Mouse (Mus musculus): ENCODE results near the gene Gstt2. TPM values are rescaled to one million over a fixed set of nuclear protein-coding genes. Genes with fewer than 3 reads are reported as not detected.

Gene Gstt2
- polyA plus RNA-seq, 1 experiment from 2014 or later: 16.2 TPM

GRCm38 (mm10) chr10:75856976-75857375, 19.8 kb upstream of the Gstt2 start:
- 73% methylated on average over 3 of the region's 3 CpGs for WGBS
- ATAC-seq (replicated peaks; ENCODE audit: extremely low read depth, insufficient read depth, low FRiP score): no peak
- Histone ChIP-seq H3K4me3 (ENCODE audit: low read length) (no peak overlapping the region), H3K4me1 (ENCODE audit: control insufficient read depth, insufficient read depth, low read length) (peaks cover 26% of the 10 kb centered on the region), H3K27ac (ENCODE audit: low read length) (no peak overlapping the region), H3K9me3 (replicated peaks; ENCODE audit: control insufficient read depth, low read length) (no peaks in the 10 kb centered on the region), H3K27me3 (ENCODE audit: control insufficient read depth, insufficient read depth, low read length) (no peaks in the 10 kb centered on the region), H3K4me2 (ENCODE audit: low read depth, low read length) (no peak overlapping the region), H3K36me3 (ENCODE audit: control insufficient read depth, insufficient read depth) (peaks cover 14% of the 10 kb centered on the region), H3K9ac (ENCODE audit: low read length) (no peak overlapping the region)

- no peaks in the 10 kb centered on the region for H3K9me3 ChIP-seq (replicated peaks; ENCODE audit: control insufficient read depth, low read length)
- H3K27ac ChIP-seq (ENCODE audit: low read length): no peak overlapping the region
- ATAC-seq (replicated peaks; ENCODE audit: extremely low read depth, insufficient read depth, low FRiP score): no peak
- no peak overlapping the region for H3K4me3 ChIP-seq (ENCODE audit: low read length)
- WGBS: 78% methylated on average over 11 of the region's 11 CpGs
- H3K9ac ChIP-seq (ENCODE audit: low read length): no peak overlapping the region
- H3K4me1 ChIP-seq (ENCODE audit: control insufficient read depth, insufficient read depth, low read length): peaks cover 25% of the 10 kb centered on the region
- peaks cover 14% of the 10 kb centered on the region for H3K36me3 ChIP-seq (ENCODE audit: control insufficient read depth, insufficient read depth)
- no peaks in the 10 kb centered on the region for H3K27me3 ChIP-seq (ENCODE audit: control insufficient read depth, insufficient read depth, low read length)
- H3K4me2 ChIP-seq (ENCODE audit: low read depth, low read length): no peak overlapping the region
Measured at GRCm38 (mm10) chr10:75856155-75856907, 19.1 kb upstream of the Gstt2 start.

- H3K9ac ChIP-seq (ENCODE audit: low read length): no peak overlapping the region
- no peaks in the 10 kb centered on the region for H3K27me3 ChIP-seq (ENCODE audit: control insufficient read depth, insufficient read depth, low read length)
- WGBS: 86% methylated on average over 15 of the region's 15 CpGs
- H3K4me1 ChIP-seq (ENCODE audit: control insufficient read depth, insufficient read depth, low read length): peaks cover 16% of the 10 kb centered on the region
- H3K4me3 ChIP-seq (ENCODE audit: low read length): no peak overlapping the region
- H3K9me3 ChIP-seq (replicated peaks; ENCODE audit: control insufficient read depth, low read length): no peaks in the 10 kb centered on the region
- no peak overlapping the region for H3K27ac ChIP-seq (ENCODE audit: low read length)
- H3K36me3 ChIP-seq (ENCODE audit: control insufficient read depth, insufficient read depth): peaks cover 14% of the 10 kb centered on the region
- no peak for ATAC-seq (replicated peaks; ENCODE audit: extremely low read depth, insufficient read depth, low FRiP score)
- no peak overlapping the region for H3K4me2 ChIP-seq (ENCODE audit: low read depth, low read length)
Measured at GRCm38 (mm10) chr10:75855416-75855981, 18.3 kb upstream of the Gstt2 start.

GRCm38 (mm10) chr10:75854791-75855190, 17.6 kb upstream of the Gstt2 start:
- Histone ChIP-seq H3K36me3 (ENCODE audit: control insufficient read depth, insufficient read depth) (peaks cover 14% of the 10 kb centered on the region), H3K9ac (ENCODE audit: low read length) (no peak overlapping the region), H3K9me3 (replicated peaks; ENCODE audit: control insufficient read depth, low read length) (no peaks in the 10 kb centered on the region), H3K4me3 (ENCODE audit: low read length) (no peak overlapping the region), H3K27me3 (ENCODE audit: control insufficient read depth, insufficient read depth, low read length) (no peaks in the 10 kb centered on the region), H3K4me1 (ENCODE audit: control insufficient read depth, insufficient read depth, low read length) (peaks cover 13% of the 10 kb centered on the region), H3K27ac (ENCODE audit: low read length) (no peak overlapping the region), H3K4me2 (ENCODE audit: low read depth, low read length) (no peak overlapping the region)
- WGBS: 62% methylated on average over 6 of the region's 6 CpGs
- ATAC-seq (replicated peaks; ENCODE audit: extremely low read depth, insufficient read depth, low FRiP score): no peak

GRCm38 (mm10) chr10:75854096-75854495, 16.9 kb upstream of the Gstt2 start:
- H3K36me3 ChIP-seq (ENCODE audit: control insufficient read depth, insufficient read depth): peaks cover 14% of the 10 kb centered on the region
- WGBS: 36% methylated on average over 5 of the region's 5 CpGs
- no peaks in the 10 kb centered on the region for H3K27me3 ChIP-seq (ENCODE audit: control insufficient read depth, insufficient read depth, low read length)
- H3K4me3 ChIP-seq (ENCODE audit: low read length): no peak overlapping the region
- H3K27ac ChIP-seq (ENCODE audit: low read length): no peak overlapping the region
- H3K9me3 ChIP-seq (replicated peaks; ENCODE audit: control insufficient read depth, low read length): no peaks in the 10 kb centered on the region
- no peak for ATAC-seq (replicated peaks; ENCODE audit: extremely low read depth, insufficient read depth, low FRiP score)
- H3K4me2 ChIP-seq (ENCODE audit: low read depth, low read length): no peak overlapping the region
- H3K4me1 ChIP-seq (ENCODE audit: control insufficient read depth, insufficient read depth, low read length): peaks cover 11% of the 10 kb centered on the region
- H3K9ac ChIP-seq (ENCODE audit: low read length): no peak overlapping the region

- 25% methylated on average over 10 of the region's 10 CpGs for WGBS
- no peak overlapping the region for H3K4me3 ChIP-seq (ENCODE audit: low read length)
- H3K4me1 ChIP-seq (ENCODE audit: control insufficient read depth, insufficient read depth, low read length): peaks cover 5% of the 10 kb centered on the region
- no peak for ATAC-seq (replicated peaks; ENCODE audit: extremely low read depth, insufficient read depth, low FRiP score)
- no peak overlapping the region for H3K9ac ChIP-seq (ENCODE audit: low read length)
- H3K27me3 ChIP-seq (ENCODE audit: control insufficient read depth, insufficient read depth, low read length): no peaks in the 10 kb centered on the region
- H3K27ac ChIP-seq (ENCODE audit: low read length): no peak overlapping the region
- H3K9me3 ChIP-seq (replicated peaks; ENCODE audit: control insufficient read depth, low read length): no peaks in the 10 kb centered on the region
- H3K36me3 ChIP-seq (ENCODE audit: control insufficient read depth, insufficient read depth): peaks cover 13% of the 10 kb centered on the region
- H3K4me2 ChIP-seq (ENCODE audit: low read depth, low read length): no peak overlapping the region
Measured at GRCm38 (mm10) chr10:75853452-75853851, 16.2 kb upstream of the Gstt2 start.

GRCm38 (mm10) chr10:75852539-75853125, 15.4 kb upstream of the Gstt2 start:
- H3K36me3 ChIP-seq (ENCODE audit: control insufficient read depth, insufficient read depth): peaks cover 6% of the 10 kb centered on the region; the same call in 1 of the 2 replicates
- no peak overlapping the region for H3K4me2 ChIP-seq (ENCODE audit: low read depth, low read length)
- ATAC-seq (replicated peaks; ENCODE audit: extremely low read depth, insufficient read depth, low FRiP score): no peak
- no peak overlapping the region for H3K9ac ChIP-seq (ENCODE audit: low read length)
- H3K4me1 ChIP-seq (ENCODE audit: control insufficient read depth, insufficient read depth, low read length): no peaks in the 10 kb centered on the region
- H3K27me3 ChIP-seq (ENCODE audit: control insufficient read depth, insufficient read depth, low read length): no peaks in the 10 kb centered on the region
- H3K4me3 ChIP-seq (ENCODE audit: low read length): no peak overlapping the region
- no peak overlapping the region for H3K27ac ChIP-seq (ENCODE audit: low read length)
- 94% methylated on average over 12 of the region's 12 CpGs for WGBS
- H3K9me3 ChIP-seq (replicated peaks; ENCODE audit: control insufficient read depth, low read length): no peaks in the 10 kb centered on the region

- Histone ChIP-seq H3K4me1 (ENCODE audit: control insufficient read depth, insufficient read depth, low read length) (no peaks in the 10 kb centered on the region), H3K4me3 (ENCODE audit: low read length) (no peak overlapping the region), H3K27ac (ENCODE audit: low read length) (no peak overlapping the region), H3K9me3 (replicated peaks; ENCODE audit: control insufficient read depth, low read length) (no peaks in the 10 kb centered on the region), H3K4me2 (ENCODE audit: low read depth, low read length) (no peak overlapping the region), H3K9ac (ENCODE audit: low read length) (no peak overlapping the region), H3K27me3 (ENCODE audit: control insufficient read depth, insufficient read depth, low read length) (no peaks in the 10 kb centered on the region), H3K36me3 (ENCODE audit: control insufficient read depth, insufficient read depth) (no peaks in the 10 kb centered on the region)
- no peak for ATAC-seq (replicated peaks; ENCODE audit: extremely low read depth, insufficient read depth, low FRiP score)
- WGBS: 45% methylated on average over 3 of the region's 3 CpGs
Measured at GRCm38 (mm10) chr10:75851681-75852080, 14.5 kb upstream of the Gstt2 start.

GRCm38 (mm10) chr10:75851076-75851475, 13.9 kb upstream of the Gstt2 start:
- WGBS: 16% methylated on average over 6 of the region's 6 CpGs
- H3K9ac ChIP-seq (ENCODE audit: low read length): no peak overlapping the region
- ATAC-seq (replicated peaks; ENCODE audit: extremely low read depth, insufficient read depth, low FRiP score): no peak

More at GRCm38 (mm10) chr10:75851076-75851475, 13.9 kb upstream of the Gstt2 start:
- H3K27ac ChIP-seq (ENCODE audit: low read length): no peak overlapping the region
- H3K4me3 ChIP-seq (ENCODE audit: low read length): no peak overlapping the region
- no peaks in the 10 kb centered on the region for H3K4me1 ChIP-seq (ENCODE audit: control insufficient read depth, insufficient read depth, low read length)
- no peaks in the 10 kb centered on the region for H3K36me3 ChIP-seq (ENCODE audit: control insufficient read depth, insufficient read depth)
- H3K9me3 ChIP-seq (replicated peaks; ENCODE audit: control insufficient read depth, low read length): no peaks in the 10 kb centered on the region
- no peaks in the 10 kb centered on the region for H3K27me3 ChIP-seq (ENCODE audit: control insufficient read depth, insufficient read depth, low read length)
- H3K4me2 ChIP-seq (ENCODE audit: low read depth, low read length): no peak overlapping the region
